Mouse (Mus musculus) ES-E14 (cell line): ENCODE data around the gene CK137956.

Experiments used
- CHD2 ChIP-seq: IDR thresholded peaks from 2 replicates; pipeline ENCODE4 v1.6.1; 2014; ENCODE audit warnings: mild to moderate bottlenecking, low read depth, low read length, inconsistent platforms
- HCFC1 ChIP-seq: IDR thresholded peaks from 2 replicates; pipeline ENCODE4 v1.6.1; 2012; ENCODE audit warnings: low read length, inconsistent platforms, borderline replicate concordance; ENCODE audit not compliant: insufficient read depth
- MAFK ChIP-seq: IDR thresholded peaks from 2 replicates; pipeline ENCODE4 v1.6.1; 2014; ENCODE audit warnings: mild to moderate bottlenecking, low read depth, low read length, inconsistent platforms; ENCODE audit not compliant: insufficient read depth
- ZC3H11A ChIP-seq: IDR thresholded peaks from 2 replicates; pipeline ENCODE4 v1.6.1; 2012; ENCODE audit warnings: low read depth, mild to moderate bottlenecking, inconsistent platforms, low read length, borderline replicate concordance

DNA sequence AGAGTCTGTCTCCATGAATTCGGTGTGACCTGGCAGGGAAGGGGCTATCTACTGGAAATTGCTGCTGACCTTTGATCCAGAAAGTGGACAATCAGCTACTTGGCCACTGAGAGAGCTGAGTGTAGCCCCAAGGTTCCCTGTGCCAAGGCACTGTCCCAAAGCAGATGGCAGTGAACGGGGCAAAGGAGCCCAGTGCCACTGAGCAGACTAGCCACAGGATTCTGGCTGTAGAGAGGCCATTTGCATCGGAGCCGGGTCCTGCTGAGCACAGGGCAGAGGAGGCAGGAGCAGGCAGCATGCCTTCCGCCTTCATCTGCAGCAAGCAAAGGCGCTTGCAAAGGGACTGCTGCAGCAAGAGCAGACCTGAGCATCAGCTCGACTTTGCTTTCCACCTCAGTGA, 1.6 kb downstream of the CK137956 start:
- TF ChIP-seq CHD2 (no peak), HCFC1 (no peak), ZC3H11A (no peak), MAFK (no peak)
